Mouse (Mus musculus) MEL (cell line): ENCODE results near the gene Cd72. TPM values are rescaled to one million over a fixed set of nuclear protein-coding genes. Genes with fewer than 3 reads are reported as not detected.

ENCODE experiments used
- DNase-seq: peaks from one replicate; pipeline ENCODE4 v3.0.0; 2011; ENCODE audit warnings: low read depth, low spot score
- H3K27ac ChIP-seq: 2 replicates; pipeline ENCODE4 v1.5.1; 2012; ENCODE audit warnings: low read depth, mild to moderate bottlenecking, control low read depth, low read length, moderate library complexity; ENCODE audit not compliant: control insufficient read depth
- H3K27me3 ChIP-seq, 2 experiments: fragments of 150-350 bp in 1 of 2; sonication (generic) in 1 of 2; 2 replicates each; pipeline ENCODE4 v1.6.1; 2012; ENCODE audit warnings: low read length in 2 of 2, mild to moderate bottlenecking in 2 of 2, improper control_type of control experiment in 1 of 2, moderate library complexity in 1 of 2; ENCODE audit not compliant: insufficient read depth in 2 of 2, control insufficient read depth in 1 of 2
- H3K36me3 ChIP-seq, 2 experiments: 2 replicates each; pipeline ENCODE4 v1.6.1; 2012 to 2014; ENCODE audit warnings: low read length in 2 of 2, improper control_type of control experiment in 1 of 2, inconsistent platforms in 1 of 2, mild to moderate bottlenecking in 1 of 2; ENCODE audit not compliant: insufficient read depth in 2 of 2, control insufficient read depth in 1 of 2
- H3K4me1 ChIP-seq, 2 experiments: fragments of 150-350 bp in 1 of 2; sonication (generic) in 1 of 2; 2 replicates each; pipeline ENCODE4 v1.6.1; 2012; ENCODE audit warnings: low read length in 2 of 2, improper control_type of control experiment in 1 of 2, mild to moderate bottlenecking in 1 of 2; ENCODE audit not compliant: insufficient read depth in 2 of 2, control insufficient read depth in 1 of 2
- H3K4me3 ChIP-seq, 2 experiments: fragments of 150-350 bp in 1 of 2; sonication (generic) in 1 of 2; 2 replicates each; pipeline ENCODE4 v1.5.1; 2012; ENCODE audit warnings: low read depth in 2 of 2, low read length in 2 of 2, mild to moderate bottlenecking in 2 of 2, moderate library complexity in 2 of 2, control low read depth in 1 of 2, improper control_type of control experiment in 1 of 2; ENCODE audit not compliant: control insufficient read depth in 1 of 2, insufficient read depth in 1 of 2
- H3K79me2 ChIP-seq: 2 replicates; pipeline ENCODE4 v1.6.1; 2012; ENCODE audit warnings: mild to moderate bottlenecking, low read length, moderate library complexity; ENCODE audit not compliant: control insufficient read depth, poor library complexity, insufficient read depth
- H3K9ac ChIP-seq: 2 replicates; pipeline ENCODE4 v1.6.1; 2012; ENCODE audit warnings: low read depth, mild to moderate bottlenecking, control low read depth, low read length, moderate library complexity; ENCODE audit not compliant: control insufficient read depth, poor library complexity, severe bottlenecking
- H3K9me3 ChIP-seq: fragments of 150-350 bp; sonication (generic); replicated peaks from 2 replicates; pipeline ENCODE4 v1.6.1; 2012; ENCODE audit warnings: mild to moderate bottlenecking, low read length, improper control_type of control experiment, moderate library complexity; ENCODE audit not compliant: insufficient read depth
- E2F4 ChIP-seq: IDR thresholded peaks from 2 replicates; pipeline ENCODE4 v1.6.1; 2011; ENCODE audit warnings: low read depth, low read length, improper control_type of control experiment, borderline replicate concordance
- ETS1 ChIP-seq: IDR thresholded peaks from 2 replicates; pipeline ENCODE4 v1.6.1; 2012; ENCODE audit warnings: low read depth, mild to moderate bottlenecking, inconsistent platforms, low read length, improper control_type of control experiment, moderate library complexity
- GABPA ChIP-seq: IDR thresholded peaks from 2 replicates; pipeline ENCODE4 v1.6.1; 2012; ENCODE audit warnings: low read depth, mild to moderate bottlenecking, inconsistent platforms, low read length, improper control_type of control experiment, moderate library complexity
- JUND ChIP-seq: IDR thresholded peaks from 2 replicates; pipeline ENCODE4 v1.6.1; 2011; ENCODE audit warnings: low read depth, mild to moderate bottlenecking, improper control_type of control experiment, low read length
- MAX ChIP-seq: IDR thresholded peaks from 2 replicates; pipeline ENCODE4 v1.6.1; 2011; ENCODE audit warnings: low read length, improper control_type of control experiment
- MEF2A ChIP-seq: IDR thresholded peaks from 2 replicates; pipeline ENCODE4 v1.6.1; 2014; ENCODE audit warnings: low read depth, mild to moderate bottlenecking, inconsistent platforms, low read length, improper control_type of control experiment; ENCODE audit not compliant: poor library complexity, insufficient replicate concordance, severe bottlenecking; ENCODE audit errors: extremely low read depth
- NELFE ChIP-seq: IDR thresholded peaks from 2 replicates; pipeline ENCODE4 v1.6.1; 2011; ENCODE audit warnings: low read depth, low read length, improper control_type of control experiment
- NRF1 ChIP-seq: IDR thresholded peaks from 2 replicates; pipeline ENCODE4 v1.6.1; 2014; ENCODE audit warnings: low read depth, mild to moderate bottlenecking, inconsistent platforms, low read length, improper control_type of control experiment, moderate library complexity; ENCODE audit not compliant: poor library complexity, insufficient read depth, severe bottlenecking
- POLR2A ChIP-seq, 2 experiments: IDR thresholded peaks; 2 replicates each; pipeline ENCODE4 v1.6.1; 2011 to 2012; ENCODE audit warnings: low read length in 2 of 2, mild to moderate bottlenecking in 2 of 2, control low read depth in 1 of 2, improper control_type of control experiment in 1 of 2, low read depth in 1 of 2, moderate library complexity in 1 of 2; ENCODE audit not compliant: control insufficient read depth in 1 of 2, insufficient read depth in 1 of 2, poor library complexity in 1 of 2
- RCOR1 ChIP-seq: IDR thresholded peaks from 2 replicates; pipeline ENCODE4 v1.6.1; 2012; ENCODE audit warnings: low read depth, mild to moderate bottlenecking, inconsistent platforms, low read length, improper control_type of control experiment
- SMC3 ChIP-seq: IDR thresholded peaks from 2 replicates; pipeline ENCODE4 v1.6.1; 2011; ENCODE audit warnings: low read depth, low read length, improper control_type of control experiment
- TAL1 ChIP-seq: IDR thresholded peaks from 2 replicates; pipeline ENCODE4 v1.6.1; 2012; ENCODE audit warnings: mild to moderate bottlenecking, inconsistent platforms, low read length, moderate library complexity, mixed read lengths
- TCF12 ChIP-seq: IDR thresholded peaks from 2 replicates; pipeline ENCODE4 v1.6.1; 2014; ENCODE audit warnings: low read depth, mild to moderate bottlenecking, inconsistent platforms, low read length, improper control_type of control experiment, moderate library complexity
- USF1 ChIP-seq: IDR thresholded peaks from 2 replicates; pipeline ENCODE4 v1.6.1; 2014; ENCODE audit warnings: low read depth, mild to moderate bottlenecking, inconsistent platforms, low read length, improper control_type of control experiment, moderate library complexity
- ZC3H11A ChIP-seq: IDR thresholded peaks from 2 replicates; pipeline ENCODE4 v1.6.1; 2012; ENCODE audit warnings: low read depth, mild to moderate bottlenecking, inconsistent platforms, low read length, improper control_type of control experiment
- ZNF384 ChIP-seq: IDR thresholded peaks from 2 replicates; pipeline ENCODE4 v1.6.1; 2012; ENCODE audit warnings: low read depth, mild to moderate bottlenecking, inconsistent platforms, low read length, improper control_type of control experiment
- polyA plus RNA-seq, 2 experiments: library from polyadenylated mRNA; stranded (reverse) in 1 of 2; unstranded in 1 of 2; fragments of >175 nt in 1 of 2; fragments of >200 nt in 1 of 2; gene quantifications; 2 replicates each; pipeline versions ENCODE4 v1.2.1 to v1.2.4; 2012; ENCODE audit warnings: low replicate concordance in 2 of 2, low read depth in 1 of 2; ENCODE audit not compliant: insufficient read length in 2 of 2, insufficient read depth in 1 of 2, missing spikeins in 1 of 2
- total RNA-seq: library from RNA; depleted of rRNA; stranded (reverse); fragments of 300-350 nt; gene quantifications from 2 replicates; pipeline ENCODE4 v1.2.3, GENCODE M21; 2012

Cd72 gene
- total and polyA plus RNA-seq, 3 experiments: 1.3 to 2.4 TPM; not detected in 1

- no peaks in the 10 kb centered on the region for H3K9me3 ChIP-seq
- no peak overlapping the region for H3K27ac ChIP-seq
- DNase-seq: no peak
- H3K36me3 ChIP-seq: peaks cover 0 to 25% of the 10 kb centered on the region in 2 experiments; a peak in 2 of 4 replicates
- H3K4me1 ChIP-seq: peaks cover 9 to 28% of the 10 kb centered on the region in 2 experiments
- no peaks in the 10 kb centered on the region; the same call in 1 of the 2 replicates for H3K79me2 ChIP-seq
- H3K27me3 ChIP-seq: no peaks in the 10 kb centered on the region
- H3K4me3 ChIP-seq: no peak overlapping the region
- TF ChIP-seq TCF12 (no peak), ETS1 (no peak), NRF1 (no peak), MAX (no peak), GABPA (no peak), TAL1 (no peak), MEF2A (no peak), NELFE (no peak), JUND (no peak), ZNF384 (no peak), POLR2A (IDR thresholded peaks at IDR 0.05; ENCODE audit: control insufficient read depth in 1 of 2, insufficient read depth in 1 of 2, low read depth in 1 of 2, low read length in 2 of 2, poor library complexity in 1 of 2) (no peak), USF1 (no peak), RCOR1 (no peak), ZC3H11A (no peak), SMC3 (no peak), E2F4 (no peak)
- TF ChIP-seq, all 39 proteins: peak for 0
- H3K9ac ChIP-seq: no peak overlapping the region
These were observed 39.7 kb downstream of the Cd72 start for GRCm38 (mm10) chr4:43414761-43415160.

GRCm38 (mm10) chr4:43407071-43407920 is 47.1 kb downstream of the Cd72 start:
- no peak for DNase-seq
- Histone ChIP-seq H3K27ac (no peak overlapping the region), H3K9me3 (no peaks in the 10 kb centered on the region), H3K9ac (no peak overlapping the region), H3K4me3 (no peak overlapping the region), H3K36me3 (no peaks in the 10 kb centered on the region), H3K4me1 (no peaks in the 10 kb centered on the region), H3K79me2 (no peaks in the 10 kb centered on the region), H3K27me3 (no peaks in the 10 kb centered on the region)
- TF ChIP-seq USF1 (no peak), SMC3 (no peak), E2F4 (no peak), TAL1 (no peak)
